Mouse (Mus musculus) adrenal gland, adult 2 months (tissue): ENCODE results near the gene Tpm3. TPM values are rescaled to one million over a fixed set of nuclear protein-coding genes. Genes with fewer than 3 reads are reported as not detected.

ENCODE experiments used
- DNase-seq: peaks from one replicate; pipeline ENCODE4 v3.0.0; 2021
- polyA plus RNA-seq: library from polyadenylated mRNA; depleted of rRNA; stranded (reverse); fragments of >200 nt; gene quantifications from 2 replicates; pipeline ENCODE4 v1.2.3, GENCODE M21; 2012
- total RNA-seq, 2 experiments: library from RNA; stranded (reverse); gene quantifications; 2 replicates each; pipeline ENCODE4 v1.2.3; 2021

The Tpm3 gene
- total and polyA plus RNA-seq, 3 experiments = 86.7 to 209 (median 198) TPM

DNA sequence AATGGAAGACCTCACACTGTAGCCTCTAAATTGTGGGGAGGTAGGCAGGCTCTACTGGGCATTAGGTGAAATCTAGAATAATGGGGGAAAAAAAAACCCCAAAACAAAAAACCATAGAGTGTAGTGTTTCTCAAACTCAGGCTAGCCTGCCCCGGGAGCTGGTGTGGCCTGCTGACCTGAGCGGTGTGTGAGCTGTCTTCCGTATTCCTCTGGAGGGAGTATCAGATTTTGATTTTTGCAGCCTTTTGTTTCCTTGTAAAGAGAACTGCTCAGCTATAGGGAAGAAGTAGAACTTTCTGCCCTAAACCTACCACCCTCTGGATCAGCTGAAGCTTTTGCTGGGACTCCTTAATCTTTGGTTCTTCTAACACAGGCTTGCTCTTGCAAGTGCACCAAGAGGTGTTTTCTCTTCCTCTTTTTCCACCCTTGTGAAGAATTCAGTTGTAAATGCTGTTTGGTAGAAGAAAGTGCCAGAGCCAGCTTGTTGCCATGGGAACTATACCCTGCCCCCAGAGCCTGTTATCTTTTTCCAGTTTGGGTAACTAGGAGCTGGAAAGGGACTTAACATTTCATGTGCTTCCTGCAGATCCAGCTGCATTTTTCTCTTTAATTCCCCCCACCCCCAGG is 11.4 kb downstream of the Tpm3 start:
- DNase-seq = peak; percentile 40

DNA sequence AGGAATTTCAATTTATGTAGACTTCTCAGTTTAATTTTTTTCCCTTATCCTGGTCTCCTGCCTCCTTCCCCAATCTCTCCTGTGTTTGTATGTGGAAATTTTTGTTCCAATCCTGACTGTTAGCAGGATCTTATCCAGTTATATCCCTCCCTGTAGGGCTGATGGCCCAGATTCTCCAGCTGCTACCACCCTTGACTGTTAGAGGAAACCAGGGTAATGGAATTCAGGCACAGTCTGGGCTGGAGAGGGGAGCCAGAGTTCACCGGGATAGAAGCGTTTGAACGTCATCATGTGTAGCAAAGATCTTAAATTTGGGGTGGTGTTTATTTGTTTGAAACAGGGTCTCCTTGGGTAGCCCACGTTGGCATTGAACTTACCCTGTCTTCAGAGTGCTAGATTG is 12.3 kb downstream of the Tpm3 start:
- DNase-seq = no peak

DNA sequence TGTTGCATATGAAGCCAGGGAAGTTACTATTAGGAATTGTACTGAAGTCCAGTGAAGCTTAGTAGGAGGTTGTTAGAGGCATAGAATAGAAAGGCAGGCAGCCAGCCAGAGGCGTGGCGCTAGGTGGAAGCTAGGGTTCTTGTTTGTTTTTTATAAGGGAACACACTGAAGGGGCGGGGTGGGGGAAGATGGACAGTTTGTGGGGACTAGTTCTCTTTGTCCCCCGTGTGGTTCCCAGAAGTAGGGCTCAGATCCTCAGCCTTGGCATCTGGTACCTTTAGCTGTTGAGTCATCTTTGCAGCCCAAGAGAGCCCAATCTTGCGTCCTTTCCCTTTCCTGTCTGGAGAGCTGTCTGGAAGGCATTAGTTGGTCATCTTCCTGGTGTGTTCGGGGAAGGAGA is 12.8 kb downstream of the Tpm3 start:
- peak; percentile 70 for DNase-seq

DNA sequence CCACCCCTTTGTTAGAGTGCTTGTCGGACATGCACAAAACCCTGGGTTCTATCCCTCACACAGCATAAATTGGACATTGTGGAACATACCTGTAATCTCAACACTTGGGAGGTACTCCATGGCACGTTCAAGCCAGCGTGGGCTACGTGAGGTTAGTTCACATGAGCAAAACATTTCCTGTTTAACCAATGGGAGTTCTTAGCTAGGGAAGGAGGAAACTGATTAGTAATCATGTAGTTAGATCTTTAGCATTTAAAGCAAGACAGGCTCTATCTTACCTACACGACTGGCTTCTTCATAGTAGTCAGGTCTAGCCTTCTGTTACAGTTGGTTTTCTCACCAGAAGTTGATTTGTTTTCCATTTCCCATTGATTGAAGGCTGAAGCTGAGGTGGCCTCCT is 13.6 kb downstream of the Tpm3 start:
- DNase-seq = no peak

DNA sequence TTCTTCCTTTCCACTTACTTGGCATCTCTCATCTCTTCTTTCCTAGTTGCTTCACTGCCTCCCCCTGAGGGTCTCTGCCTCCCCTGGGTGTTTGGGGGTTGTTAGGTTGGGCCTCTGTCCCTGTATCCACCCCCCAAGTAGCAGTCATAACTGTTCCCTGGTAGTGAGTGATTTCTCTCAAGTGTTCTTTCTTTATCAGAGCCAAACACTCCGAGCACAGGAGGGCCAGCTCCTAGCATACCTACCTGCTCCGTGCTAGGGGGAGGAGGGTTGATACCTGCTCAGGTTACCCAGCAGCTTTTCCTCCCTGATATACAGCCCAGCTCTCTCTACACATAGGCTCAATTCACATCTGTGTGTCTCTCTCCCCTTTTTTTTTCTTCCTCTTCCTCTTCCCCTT is 16.2 kb downstream of the Tpm3 start:
- DNase-seq = no peak

DNA sequence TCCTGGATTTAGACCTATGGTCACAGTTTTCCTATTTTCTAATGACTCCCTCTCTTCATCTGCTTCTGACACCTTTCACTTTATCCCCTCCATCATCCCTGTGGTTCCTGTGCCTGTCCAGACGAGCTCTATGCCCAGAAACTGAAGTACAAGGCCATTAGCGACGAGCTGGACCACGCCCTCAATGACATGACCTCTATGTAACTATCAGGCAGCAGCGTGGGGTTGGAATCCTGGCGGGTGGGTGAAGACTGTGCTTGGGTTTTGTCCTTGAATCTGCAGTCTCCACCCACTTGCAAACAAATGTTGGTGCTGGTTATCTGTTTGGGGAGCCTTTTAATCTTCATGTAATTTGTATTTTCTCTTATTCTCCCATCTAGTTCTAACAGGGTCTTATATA is 18.4 kb downstream of the Tpm3 start:
- DNase-seq = peak; percentile 66

DNA sequence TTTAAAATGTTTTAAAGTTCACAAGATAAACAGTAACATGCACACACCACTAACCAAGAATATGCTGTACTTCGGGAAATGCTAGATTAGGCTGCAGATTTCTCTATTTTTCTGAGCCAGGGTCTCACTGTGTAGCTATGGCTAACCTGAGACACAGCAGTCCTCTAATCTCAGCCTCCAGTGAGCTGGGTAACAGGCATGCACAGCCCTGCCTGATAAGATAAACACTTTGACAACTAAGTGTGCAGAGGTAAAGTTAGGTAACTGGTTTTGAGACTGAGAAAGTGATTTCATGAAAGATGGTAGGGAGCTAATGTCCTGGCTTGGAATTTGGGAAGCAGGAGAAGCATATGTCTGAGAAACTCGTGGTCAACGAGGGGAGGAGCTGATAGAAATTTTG is 22.0 kb downstream of the Tpm3 start:
- no peak for DNase-seq

DNA sequence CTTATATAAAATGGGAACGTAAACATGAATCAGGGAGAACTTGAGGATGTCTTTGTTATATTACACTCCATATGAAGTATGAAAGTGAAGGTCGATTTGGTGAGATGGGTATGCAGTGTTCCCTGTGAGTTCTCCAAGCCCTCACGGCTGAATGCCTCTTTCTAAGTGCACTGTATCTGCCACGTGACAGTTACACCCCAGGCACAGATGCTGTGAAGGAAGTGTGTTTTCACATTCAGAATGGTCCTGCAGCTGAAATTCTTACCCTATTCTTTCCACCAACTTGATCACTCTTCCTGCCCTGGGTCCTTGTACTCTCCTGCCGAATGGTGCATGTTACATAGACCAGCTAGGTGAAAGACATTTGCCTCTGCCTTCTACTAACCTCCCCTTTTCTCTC is 25.5 kb downstream of the Tpm3 start:
- DNase-seq = no peak

DNA sequence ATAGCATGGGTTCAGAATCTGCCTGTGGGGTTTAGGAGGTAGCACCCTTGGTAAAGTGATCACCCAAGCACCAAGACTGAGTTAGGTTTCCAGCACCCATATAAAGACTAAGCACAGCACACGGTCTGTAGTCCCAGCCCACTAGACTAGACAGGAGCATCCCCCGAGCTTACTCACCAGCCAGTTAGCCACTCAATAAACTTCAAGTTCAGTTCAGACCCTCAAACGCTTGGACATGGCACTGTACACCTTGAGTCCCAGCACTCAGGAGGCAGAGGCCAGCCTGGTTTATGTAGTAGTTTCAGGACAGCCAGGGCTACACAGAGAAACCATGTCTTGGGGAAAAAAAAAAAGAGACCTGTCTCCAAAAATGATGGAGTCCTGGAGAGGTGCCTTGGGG is 28.6 kb downstream of the Tpm3 start:
- no peak for DNase-seq

DNA sequence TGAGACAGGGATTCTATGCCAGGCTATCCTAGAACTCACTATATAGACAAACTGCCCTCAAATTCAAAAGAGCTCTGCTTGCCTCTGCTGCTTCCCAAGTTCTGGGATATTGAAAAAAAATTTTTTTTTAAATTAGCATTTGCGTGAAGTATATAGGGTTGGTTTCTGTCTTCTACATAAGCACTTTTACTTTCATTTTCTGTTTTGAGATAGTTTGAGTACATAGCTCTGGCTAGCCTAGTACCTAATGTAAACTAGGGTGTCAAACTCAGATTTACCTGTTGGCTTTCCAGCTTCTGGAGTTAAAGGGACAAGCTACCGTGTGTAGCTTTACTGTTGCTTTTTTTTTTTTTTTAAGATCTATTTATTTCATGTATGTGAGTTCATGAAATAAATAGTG is 29.2 kb downstream of the Tpm3 start:
- DNase-seq = no peak

DNA sequence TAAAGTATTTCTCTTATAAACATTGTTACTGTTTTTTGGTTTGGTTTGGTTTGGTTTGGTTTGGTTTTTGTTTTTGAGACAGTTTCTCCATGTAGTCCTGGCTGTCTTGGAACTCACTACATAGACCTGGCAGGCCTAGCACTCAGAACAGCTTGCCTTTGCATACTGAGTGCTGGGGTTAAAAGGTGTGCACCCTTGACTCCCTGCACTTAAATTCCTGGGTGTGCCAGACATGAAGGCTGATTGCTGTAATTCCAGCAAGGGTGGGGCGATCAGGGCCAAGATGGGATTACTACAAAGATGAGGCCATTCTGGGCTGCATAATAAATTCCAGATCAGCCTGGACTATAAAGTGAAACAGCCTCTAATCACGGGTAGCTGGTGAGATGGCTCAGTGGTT is 29.8 kb downstream of the Tpm3 start:
- no peak for DNase-seq

DNA sequence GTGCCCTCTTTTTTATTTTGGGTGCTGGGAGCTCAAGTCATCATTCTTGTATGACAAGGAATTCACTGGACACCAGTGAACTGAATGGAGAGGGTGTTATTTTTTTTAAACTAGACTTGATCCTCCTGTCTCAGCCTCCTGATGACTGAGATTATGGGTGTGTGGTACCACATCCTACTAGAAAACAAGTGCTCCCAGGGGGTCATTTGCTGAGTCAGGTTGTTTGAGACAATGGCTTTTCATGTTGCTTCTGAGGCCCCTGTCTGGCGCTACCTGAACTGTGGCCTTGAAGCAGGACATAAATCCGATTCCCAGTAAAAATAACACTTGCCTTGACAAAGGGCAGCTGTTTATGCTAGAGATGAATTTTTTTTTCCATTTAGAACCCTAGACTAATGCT is 30.7 kb downstream of the Tpm3 start:
- no peak for DNase-seq

DNA sequence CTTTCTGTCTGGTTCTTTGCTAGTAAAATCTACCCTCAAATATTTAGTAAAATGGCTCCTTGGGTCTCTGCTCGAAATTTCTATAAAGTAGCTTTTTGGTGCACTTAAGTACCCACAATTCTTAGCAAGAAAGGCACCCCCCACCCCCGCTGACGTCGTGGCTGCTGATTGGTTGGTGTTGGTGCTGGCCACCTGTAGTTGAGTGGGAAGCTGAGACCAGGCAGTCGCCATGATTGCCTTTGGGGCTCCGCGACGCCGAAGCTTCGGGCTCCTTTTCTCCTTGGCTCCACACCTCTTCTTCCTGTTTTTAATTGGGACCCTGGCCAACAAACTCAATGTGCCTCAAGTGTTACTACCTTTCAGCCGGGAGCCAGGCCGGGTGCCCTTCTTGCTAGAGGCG is 31.5 kb downstream of the Tpm3 start, which contains the start of gene Nup210l:
Gene Nup210l (plus strand): TSS at position 195 of the 400 bp plus-strand sequence.
- no peak for DNase-seq

DNA sequence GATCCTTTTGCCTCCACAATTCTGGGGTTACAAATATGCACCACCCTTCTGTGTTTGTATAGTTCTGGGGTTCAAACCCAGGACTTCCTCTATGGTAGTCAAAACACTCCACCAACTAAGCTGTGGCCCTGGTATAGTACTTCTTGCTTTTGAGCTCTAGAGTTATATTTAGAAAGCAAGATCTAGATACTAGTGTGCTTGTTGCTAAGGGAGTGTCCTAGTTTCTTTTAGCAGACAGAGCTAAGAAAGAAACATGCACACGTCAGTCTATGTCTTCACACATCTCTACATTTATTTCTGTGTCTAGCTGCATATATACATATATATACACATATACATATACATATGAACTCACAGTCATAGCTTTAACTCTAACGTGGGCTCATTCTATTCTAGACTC is 39.3 kb downstream of the Tpm3 start:
- no peak for DNase-seq

DNA sequence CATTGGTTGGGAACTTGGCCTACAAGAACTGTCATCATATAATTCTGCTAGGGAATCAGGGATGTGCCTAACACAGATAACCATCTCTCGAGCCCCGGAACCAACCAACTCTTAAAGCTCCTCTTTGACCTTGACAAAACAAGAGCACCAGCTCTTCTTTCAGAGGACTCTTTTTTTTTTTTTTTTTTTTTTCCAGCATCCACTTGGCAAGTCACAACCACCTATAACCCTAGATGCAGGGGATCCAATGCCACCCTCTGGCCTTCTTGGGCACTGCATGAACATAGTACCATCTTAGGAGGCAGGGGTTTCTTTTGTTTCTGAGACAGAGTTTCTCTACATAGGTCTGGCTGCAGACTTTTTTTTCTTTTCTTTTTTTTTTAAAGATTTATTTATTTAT is 41.9 kb downstream of the Tpm3 start:
- DNase-seq = peak; percentile 29

DNA sequence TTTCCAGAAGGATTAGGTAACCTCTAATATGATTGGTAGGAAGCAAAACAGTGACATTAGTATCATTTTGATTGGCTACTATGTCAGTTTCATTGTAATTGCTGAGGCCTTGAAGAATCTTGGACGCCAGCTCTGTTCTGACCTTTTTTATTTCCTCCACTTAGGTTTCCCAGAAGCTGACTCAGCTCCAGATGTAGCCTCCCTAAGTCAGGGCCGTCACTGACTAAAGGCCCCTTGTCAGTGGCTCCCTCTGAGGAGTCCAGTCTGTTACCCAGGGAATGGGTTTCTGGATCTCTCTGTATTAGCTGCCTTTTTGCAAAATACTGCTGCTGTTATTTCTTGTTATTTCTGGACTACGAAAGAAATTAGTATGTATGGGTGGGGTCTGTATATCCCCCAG is 43.1 kb downstream of the Tpm3 start:
- peak; percentile 75 for DNase-seq

DNA sequence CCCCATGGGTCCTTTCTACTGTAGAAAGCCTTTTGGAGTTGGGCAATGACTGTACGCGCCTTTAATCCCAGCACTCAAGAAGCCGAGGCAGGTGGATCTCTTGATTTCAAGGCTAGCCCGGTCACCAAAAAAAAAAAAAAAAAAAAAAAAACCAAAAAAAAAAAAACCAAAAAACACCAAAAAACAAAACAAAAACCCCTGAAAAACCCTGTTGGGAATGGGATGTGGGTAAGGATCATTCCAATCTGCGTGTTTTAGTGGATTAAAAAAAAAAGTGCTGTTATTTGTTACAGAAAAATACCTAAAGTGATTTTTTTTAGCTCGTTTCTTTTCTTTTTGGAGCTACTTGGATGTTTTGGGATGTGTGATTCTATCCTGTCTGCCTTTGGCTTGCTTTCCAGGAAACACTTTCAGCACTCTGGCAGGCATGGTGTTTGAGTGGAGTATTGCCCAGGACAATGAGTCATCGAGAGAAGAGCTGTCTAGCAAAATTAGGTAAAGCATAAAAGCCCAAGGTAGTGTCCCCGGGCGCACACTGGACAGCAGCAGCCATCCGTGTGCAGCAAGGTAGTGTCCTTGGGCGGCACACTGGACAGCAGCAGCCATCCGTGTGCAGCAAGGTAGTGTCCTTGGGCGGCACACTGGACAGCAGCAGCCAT is 45.8 kb downstream of the Tpm3 start:
- DNase-seq = peak; percentile 84

DNA sequence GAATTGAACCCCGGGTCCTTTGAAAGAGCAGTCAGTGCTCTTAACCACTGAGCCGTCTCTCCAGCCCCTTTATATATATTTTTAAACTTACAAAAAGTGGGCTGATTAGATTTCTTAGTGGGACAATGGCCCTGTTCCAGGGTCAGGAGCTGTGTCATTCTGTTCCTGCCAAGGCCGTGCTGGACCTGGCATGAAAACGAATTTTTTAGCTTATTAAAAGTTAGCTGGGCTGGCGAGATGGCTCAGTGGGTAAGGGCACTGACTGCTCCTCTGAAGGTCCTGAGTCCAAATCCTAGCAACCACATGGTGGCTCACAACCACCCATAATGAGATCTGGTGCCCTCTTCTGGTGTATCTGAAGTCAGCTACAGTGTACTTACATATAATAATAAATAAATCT is 49.6 kb downstream of the Tpm3 start:
- DNase-seq = peak; percentile 83

DNA sequence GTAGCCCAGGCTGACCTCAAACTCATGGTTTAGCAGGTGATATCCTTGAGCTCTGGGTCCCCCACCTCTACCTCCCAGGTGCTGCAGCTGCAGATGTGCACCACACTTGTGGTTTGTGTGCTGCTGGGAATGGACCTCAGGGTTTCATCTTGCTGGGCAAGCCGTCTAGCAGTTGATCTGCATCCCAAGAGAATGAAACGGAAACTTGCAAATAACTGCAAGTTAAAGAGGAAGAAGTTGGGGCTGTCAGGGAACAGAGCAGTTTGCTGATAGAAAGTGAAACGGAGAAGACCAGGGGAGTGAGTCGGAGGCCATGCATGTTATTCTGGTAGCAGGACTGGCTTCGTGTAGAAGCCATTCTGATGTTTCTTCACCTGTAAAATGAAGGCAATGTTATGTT is 53.3 kb downstream of the Tpm3 start:
- no peak for DNase-seq

DNA sequence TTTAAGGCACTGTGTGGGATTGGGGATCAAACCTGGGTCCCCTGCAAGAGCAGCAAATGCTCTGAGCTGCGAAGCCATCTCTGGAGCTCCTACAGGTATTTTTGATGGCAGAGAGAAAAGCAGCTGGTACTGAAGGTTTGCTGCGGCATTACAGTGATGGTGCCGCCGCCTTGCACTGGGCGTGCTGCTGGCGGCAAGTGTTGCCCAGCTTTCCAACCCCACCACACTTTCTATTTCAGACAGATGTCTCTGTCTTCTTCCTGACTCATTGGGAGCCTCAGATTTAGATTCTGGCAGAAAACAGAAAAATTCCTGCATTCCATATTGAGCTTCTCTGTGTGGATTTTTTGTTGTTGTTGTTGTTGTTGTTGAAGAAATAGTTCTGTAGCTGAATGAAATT is 55.4 kb downstream of the Tpm3 start:
- no peak for DNase-seq

DNA sequence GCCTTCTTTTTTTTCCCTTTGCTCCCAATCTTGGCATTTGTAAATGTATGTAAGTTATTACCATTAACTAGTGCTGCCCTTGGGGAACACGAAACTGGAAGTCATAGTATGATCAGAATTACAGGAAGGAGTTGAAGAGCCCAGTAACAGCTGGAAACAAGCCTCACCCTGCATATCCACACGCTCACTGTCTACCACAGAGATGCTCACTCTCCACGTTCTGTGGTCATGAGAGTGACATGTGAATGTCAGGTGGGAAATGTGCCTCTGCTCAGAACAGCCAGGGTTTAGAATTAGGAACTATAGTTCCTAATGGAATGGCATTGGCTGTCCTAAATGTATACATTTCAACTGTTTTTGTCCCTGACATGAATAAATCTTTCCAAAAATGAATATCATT is 60.3 kb downstream of the Tpm3 start:
- no peak for DNase-seq

DNA sequence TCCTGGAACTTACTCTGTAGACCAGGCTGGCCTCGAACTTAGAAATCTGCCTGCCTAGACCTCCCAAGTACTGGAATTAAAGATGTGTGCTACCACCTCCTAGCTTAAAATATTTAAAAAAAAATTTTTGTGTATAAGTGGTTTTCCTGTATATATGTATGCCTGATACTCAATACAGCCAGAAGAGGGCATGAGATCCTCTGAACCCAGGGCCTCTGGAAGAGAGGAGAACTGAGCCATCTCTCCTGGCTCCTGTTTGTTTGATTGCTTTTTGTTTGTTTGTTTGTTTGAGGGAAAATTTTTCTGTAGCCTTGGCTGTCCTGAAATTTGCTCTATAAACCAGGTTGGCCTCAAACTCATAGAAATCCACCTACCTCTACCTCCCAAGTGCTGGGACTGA is 60.9 kb downstream of the Tpm3 start:
- no peak for DNase-seq

DNA sequence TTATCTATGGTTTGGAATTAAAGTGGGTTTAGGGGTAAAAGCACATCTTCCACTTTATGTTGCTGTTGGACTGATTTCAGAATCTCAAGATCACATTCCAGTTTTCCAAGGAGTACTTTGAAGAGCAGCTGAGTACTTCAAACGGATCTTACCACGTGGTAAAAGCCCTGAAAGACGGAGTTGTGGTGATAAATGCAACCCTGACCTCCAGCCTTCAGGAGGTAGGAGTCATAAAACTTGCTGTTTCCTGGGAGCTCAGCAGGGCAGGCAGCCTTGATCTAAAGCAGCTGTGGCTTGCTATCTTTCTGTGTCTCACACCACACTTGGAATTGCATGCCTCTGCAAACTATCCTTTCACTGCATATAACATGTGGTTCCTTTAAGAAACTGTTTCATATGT is 62.0 kb downstream of the Tpm3 start:
- peak; percentile 80 for DNase-seq

DNA sequence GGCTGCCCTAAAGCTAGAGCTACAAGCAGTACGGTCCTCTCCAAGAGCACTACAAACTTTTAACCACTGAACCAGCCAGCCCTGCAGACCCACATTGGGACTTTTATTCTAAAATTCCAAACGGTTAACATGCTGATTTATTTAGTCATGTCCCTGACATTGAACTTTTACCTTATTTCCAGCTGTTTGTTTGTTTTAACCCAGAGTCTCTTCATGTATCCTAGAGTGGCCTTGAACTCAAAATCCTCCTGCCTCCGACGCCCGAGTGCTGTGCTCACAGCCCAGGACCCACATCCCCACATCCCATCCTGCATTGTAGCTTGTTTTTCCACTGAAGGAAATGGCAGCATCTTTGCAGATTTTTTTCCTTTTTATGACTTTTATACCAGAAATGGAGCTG is 62.5 kb downstream of the Tpm3 start:
- peak; percentile 25 for DNase-seq
